Mouse (Mus musculus): ENCODE measurements around the gene Fancc. TPM values are rescaled to one million over a fixed set of nuclear protein-coding genes. Genes with fewer than 3 reads are reported as not detected.

The Fancc gene
- polyA plus RNA-seq, 1 experiment from 2014 or later = 23.4 TPM

MicroRNAs within 50 kb of the gene (microRNA counts, 519-probe panel; counts per million panel counts)
- 1,255 counts per million, percentile 77 among the panel's probes with 10 or more counts for microRNA mmu-miR-23b
- microRNA mmu-miR-24 = 3,295 counts per million, percentile 84 among the panel's probes with 10 or more counts
- 1,255 counts per million, percentile 77 among the panel's probes with 10 or more counts for microRNA mmu-miR-27b

Other genes with a start within 250 kb of the Fancc start
- gene Ptch1, start 76.3 kb upstream of the Fancc start, polyA plus RNA-seq (2016; fragmentation: Nextera tagmentation; extraction: Ambion mirVana) = 21.8 and 22.1 TPM in 2 replicates